Mouse (Mus musculus) brown adipose tissue, adult 24 weeks (tissue): Measurements from ENCODE around the gene Plk2. TPM values are rescaled to one million over a fixed set of nuclear protein-coding genes. Genes with fewer than 3 reads are reported as not detected.

Source experiments
- H3K27ac ChIP-seq: fragments of 200-500 bp; replicated peaks from 2 replicates; pipeline ENCODE4 v1.5.1; 2012; ENCODE audit warnings: low read depth, mild to moderate bottlenecking, low read length
- H3K4me1 ChIP-seq: fragments of 200-500 bp; 2 replicates; pipeline ENCODE4 v1.6.1; 2012; ENCODE audit warnings: low read length, mixed read lengths; ENCODE audit not compliant: control insufficient read depth, insufficient read depth, insufficient read length
- H3K4me3 ChIP-seq: fragments of 200-500 bp; 2 replicates; pipeline ENCODE4 v1.5.1; 2012; ENCODE audit warnings: low read depth, mild to moderate bottlenecking, low read length, moderate library complexity; ENCODE audit not compliant: insufficient read depth
- polyA plus RNA-seq: library from polyadenylated mRNA; stranded (reverse); fragments of >200 nt; gene quantifications from 2 replicates; pipeline ENCODE4 v1.2.4, GENCODE M21; 2012; ENCODE audit not compliant: missing spikeins, insufficient read depth, insufficient read length

Gene Plk2
- polyA plus RNA-seq, 1 experiment: 7.1 TPM

DNA sequence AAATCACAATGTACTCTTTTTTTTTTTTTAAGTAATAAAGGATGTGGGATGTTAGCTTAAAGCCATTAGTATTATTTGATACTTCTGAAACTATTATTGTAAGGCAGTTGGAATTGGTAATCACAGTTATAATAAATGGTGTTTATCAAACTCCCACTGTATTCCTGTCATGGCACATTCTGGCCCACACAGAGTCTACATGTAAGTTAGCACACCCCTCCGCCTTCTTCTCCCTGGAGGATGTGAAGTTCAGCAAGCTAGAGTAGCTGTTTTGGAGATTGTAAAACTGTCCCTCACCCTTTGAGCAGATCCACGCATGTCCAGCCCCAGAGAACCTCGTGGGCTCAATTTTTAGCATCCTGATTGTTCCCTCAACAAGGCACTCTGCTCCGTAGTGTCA lies 37.8 kb downstream of the Plk2 start:
- no peak overlapping the region for H3K4me3 ChIP-seq
- H3K27ac ChIP-seq: no peak overlapping the region
- H3K4me1 ChIP-seq: no peaks in the 10 kb centered on the region

DNA sequence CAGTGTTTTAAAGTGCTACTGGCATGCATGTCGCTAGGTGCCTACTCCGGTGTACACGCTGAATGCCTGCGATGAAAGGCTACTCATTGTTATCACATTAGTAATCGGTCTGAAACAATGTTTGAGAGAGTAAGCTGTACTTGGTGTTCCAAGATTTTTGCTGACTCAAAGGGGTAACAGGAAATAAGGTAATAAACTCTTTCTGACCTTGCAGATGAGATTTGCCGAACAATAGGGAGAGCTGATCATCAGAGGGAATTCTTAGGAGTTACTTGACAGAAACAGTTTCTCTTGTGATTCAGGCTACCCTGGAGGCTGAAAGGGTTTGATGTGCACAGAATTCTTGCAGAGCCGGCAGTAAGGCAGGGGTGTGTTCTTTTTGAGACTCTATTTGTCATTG lies 41.8 kb downstream of the Plk2 start:
- Histone ChIP-seq H3K4me1 (no peaks in the 10 kb centered on the region), H3K27ac (no peak overlapping the region), H3K4me3 (no peak overlapping the region)

DNA sequence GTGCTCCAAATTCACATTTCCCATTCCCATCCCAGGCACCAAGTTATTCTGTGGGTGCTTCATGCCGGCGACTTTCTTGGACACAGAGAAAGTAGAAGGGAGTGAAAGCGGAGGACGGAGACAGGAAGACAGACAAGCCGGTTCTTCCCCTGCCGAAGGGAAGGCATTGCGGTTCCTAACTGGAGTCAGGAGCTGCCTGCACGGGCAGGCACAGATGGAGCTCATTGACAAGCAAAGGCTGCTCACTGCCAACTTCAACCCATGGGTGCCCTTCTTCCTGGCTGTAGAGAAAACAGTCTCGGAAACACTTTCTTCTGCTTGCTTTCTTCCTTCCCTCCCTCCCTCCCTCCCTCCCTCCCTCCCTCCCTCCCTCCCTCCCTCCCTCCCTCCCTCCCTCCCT lies 43.8 kb downstream of the Plk2 start:
- no peak overlapping the region for H3K4me3 ChIP-seq
- no peak overlapping the region for H3K27ac ChIP-seq
- no peaks in the 10 kb centered on the region for H3K4me1 ChIP-seq

DNA sequence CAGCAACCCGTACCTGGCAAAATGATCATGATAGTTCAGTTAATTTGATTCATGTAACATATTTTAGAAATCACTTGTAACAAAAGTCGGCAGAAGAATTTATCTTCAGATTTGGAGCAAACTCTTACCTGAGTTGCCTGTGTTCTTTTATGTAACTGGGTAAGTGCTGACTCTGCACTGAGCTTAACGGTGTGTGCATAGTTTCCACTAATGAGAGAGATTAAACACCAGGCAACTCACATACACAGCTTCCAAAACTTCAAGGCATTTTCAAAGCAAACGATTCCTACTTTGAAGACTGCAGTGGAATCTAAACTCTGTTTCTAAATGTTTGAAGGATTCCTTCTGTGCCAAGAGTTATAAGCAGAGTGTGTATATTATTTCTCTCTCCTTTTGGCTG lies 49.5 kb downstream of the Plk2 start:
- H3K4me1 ChIP-seq: peaks cover 6% of the 10 kb centered on the region
- H3K4me3 ChIP-seq: no peak overlapping the region
- H3K27ac ChIP-seq: no peak overlapping the region

DNA sequence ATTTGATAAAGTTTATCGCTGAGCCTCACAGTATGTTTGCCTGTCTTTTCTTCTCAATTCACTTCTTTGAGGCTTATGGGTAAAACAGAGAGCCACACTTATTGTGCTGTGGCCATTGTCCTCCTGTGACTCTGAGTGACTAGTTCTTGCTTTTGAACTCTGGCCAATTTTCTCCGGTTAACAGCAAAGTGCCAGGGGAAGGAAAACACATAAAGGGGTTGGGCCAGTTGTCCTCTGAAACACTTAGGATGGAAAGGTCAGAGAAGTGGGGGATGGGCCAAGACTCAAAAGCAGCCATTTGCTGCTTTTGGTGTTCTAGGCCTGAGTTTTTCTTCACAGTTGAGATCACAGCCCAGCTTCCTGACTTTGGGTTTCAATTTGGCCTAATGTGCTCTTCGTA lies 50.0 kb downstream of the Plk2 start:
- Histone ChIP-seq H3K27ac (0 out of 2 replicates have a peak overlapping the region, but pooled peaks have one; percentile 3), H3K4me1 (peaks cover 6% of the 10 kb centered on the region), H3K4me3 (no peak overlapping the region)

DNA sequence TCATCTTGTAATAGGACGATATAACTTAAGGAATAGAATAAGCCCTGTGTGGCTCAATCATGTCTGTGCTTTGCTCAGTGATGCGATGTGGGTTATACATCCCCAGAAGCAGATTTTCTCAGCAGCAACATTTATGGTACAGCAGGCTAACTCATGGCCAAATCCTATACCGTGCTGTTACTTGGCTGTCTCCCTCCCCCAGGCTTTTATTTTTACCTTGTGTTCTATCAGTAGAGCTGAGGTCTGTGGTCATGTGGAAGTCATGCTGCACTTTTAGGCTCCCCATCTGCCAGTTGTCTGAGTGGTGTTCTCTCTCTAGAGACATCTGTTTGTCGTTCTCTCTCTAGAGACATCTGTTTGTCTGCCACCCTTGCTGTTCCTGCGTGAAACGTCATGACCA lies 51.6 kb downstream of the Plk2 start:
- Histone ChIP-seq H3K4me1 (peaks cover 6% of the 10 kb centered on the region), H3K27ac (no peak overlapping the region), H3K4me3 (no peak overlapping the region)

DNA sequence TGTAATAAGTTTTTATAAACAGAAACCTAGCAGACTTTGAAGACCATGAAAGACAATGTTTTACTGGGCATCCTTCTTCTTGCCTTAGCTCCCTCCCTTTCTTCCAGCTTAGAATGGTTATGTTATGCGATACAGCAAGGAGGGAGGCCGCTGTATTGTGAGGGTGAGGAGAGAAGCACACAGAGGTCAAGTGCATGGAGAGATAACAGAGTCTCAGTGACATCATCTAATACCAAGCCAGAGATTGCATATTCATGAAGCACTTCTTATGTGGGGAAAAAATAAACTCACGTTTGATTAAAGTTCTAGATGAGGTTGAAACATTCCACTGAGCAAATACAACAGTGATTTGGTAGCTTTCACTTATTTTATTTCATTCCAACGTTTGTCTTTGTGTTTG lies 55.2 kb downstream of the Plk2 start:
- Histone ChIP-seq H3K4me3 (no peak overlapping the region), H3K27ac (no peak overlapping the region), H3K4me1 (peaks cover 4% of the 10 kb centered on the region)

Other genes with a start within 250 kb of the Plk2 start
- gene Rab3c, start 114.0 kb upstream of the Plk2 start, polyA plus RNA-seq: not detected in 2 replicates
- gene Gapt, start 37.8 kb upstream of the Plk2 start, polyA plus RNA-seq: not detected in 2 replicates